Mouse (Mus musculus) small intestine, adult 2 months (tissue): ENCODE data around the gene Fam227b. TPM values are rescaled to one million over a fixed set of nuclear protein-coding genes. Genes with fewer than 3 reads are reported as not detected.

Source experiments
- H3K27ac ChIP-seq: fragments of 200-500 bp; 2 replicates; pipeline ENCODE4 v1.5.1; 2012; ENCODE audit warnings: low read depth, low read length, control low read depth, inconsistent platforms; ENCODE audit not compliant: insufficient read depth
- H3K27me3 ChIP-seq: fragments of 200-500 bp; 2 replicates; pipeline ENCODE4 v1.6.1; 2012; ENCODE audit warnings: mild to moderate bottlenecking, moderate library complexity, low read length, inconsistent platforms; ENCODE audit not compliant: control insufficient read depth, insufficient read depth
- H3K36me3 ChIP-seq: fragments of 200-500 bp; 2 replicates; pipeline ENCODE4 v1.6.1; 2012; ENCODE audit warnings: mild to moderate bottlenecking, low read length, control low read depth, inconsistent platforms; ENCODE audit not compliant: control insufficient read depth, insufficient read depth
- H3K4me1 ChIP-seq: fragments of 200-500 bp; 2 replicates; pipeline ENCODE4 v1.6.1; 2012; ENCODE audit warnings: low read length, inconsistent platforms, mixed read lengths; ENCODE audit not compliant: control insufficient read depth, insufficient read depth, insufficient read length
- H3K4me3 ChIP-seq: fragments of 200-500 bp; 2 replicates; pipeline ENCODE4 v1.5.1; 2012; ENCODE audit warnings: low read depth, mild to moderate bottlenecking, control low read depth, inconsistent platforms, low read length, moderate library complexity
- CTCF ChIP-seq: fragments of 200-500 bp; IDR thresholded peaks from 2 replicates; pipeline ENCODE4 v1.5.1; 2012; ENCODE audit warnings: low read depth, mild to moderate bottlenecking, control low read depth, inconsistent platforms, low read length, moderate library complexity, mixed read lengths; ENCODE audit not compliant: insufficient replicate concordance, insufficient read length; ENCODE audit errors: extremely low read depth
- POLR2A ChIP-seq: fragments of 200-500 bp; IDR thresholded peaks from 2 replicates; pipeline ENCODE4 v1.6.1; 2012; ENCODE audit warnings: low read depth, mild to moderate bottlenecking, control low read depth, inconsistent platforms, low read length, moderate library complexity
- WGBS: fragments of 180-500 bp; shearing (Covaris S2); methylation state at CpG from one replicate; pipeline ENCODE4 v1.1.7; 2018; 5-methylcytosine and 5-hydroxymethylcytosine counted together
- polyA plus RNA-seq: library from polyadenylated mRNA; depleted of rRNA; stranded (reverse); fragments of >200 nt; gene quantifications from 2 replicates; pipeline ENCODE4 v1.2.3, GENCODE M21; 2012

Gene Fam227b
- polyA plus RNA-seq, 1 experiment = not detected

- 58% methylated on average over 3 of the region's 3 CpGs for WGBS
- TF ChIP-seq CTCF (no peak), POLR2A (no peak)
- Histone ChIP-seq H3K4me1 (no peaks in the 10 kb centered on the region), H3K27me3 (no peaks in the 10 kb centered on the region), H3K36me3 (no peaks in the 10 kb centered on the region), H3K4me3 (no peak overlapping the region), H3K27ac (no peak overlapping the region)
Observed at GRCm38 (mm10) chr2:126084326-126084725, 67.5 kb downstream of the Fam227b start.

- TF ChIP-seq POLR2A (no peak), CTCF (no peak)
- H3K27ac ChIP-seq = no peak overlapping the region
- no peaks in the 10 kb centered on the region for H3K27me3 ChIP-seq
- H3K36me3 ChIP-seq = no peaks in the 10 kb centered on the region
- H3K4me1 ChIP-seq = no peaks in the 10 kb centered on the region
- no peak overlapping the region for H3K4me3 ChIP-seq
- 71% methylated on average over 2 of the region's 2 CpGs for WGBS
Observed at GRCm38 (mm10) chr2:126079086-126079485, 72.7 kb downstream of the Fam227b start.

- H3K27ac ChIP-seq = no peak overlapping the region
- no peaks in the 10 kb centered on the region for H3K36me3 ChIP-seq
- no peak overlapping the region for H3K4me3 ChIP-seq
- H3K4me1 ChIP-seq = no peaks in the 10 kb centered on the region
- H3K27me3 ChIP-seq = no peaks in the 10 kb centered on the region
- TF ChIP-seq CTCF = no peak
- TF ChIP-seq POLR2A = no peak
- 85% methylated on average over 6 of the region's 6 CpGs for WGBS
Observed at GRCm38 (mm10) chr2:126076506-126076905, 75.3 kb downstream of the Fam227b start.

- WGBS = 62% methylated on average over 4 of the region's 4 CpGs
- no peak for TF ChIP-seq CTCF
- no peak for TF ChIP-seq POLR2A
Observed at GRCm38 (mm10) chr2:126073744-126074143, 78.1 kb downstream of the Fam227b start.

GRCm38 (mm10) chr2:126069740-126070139, 82.1 kb downstream of the Fam227b start:
- WGBS = 52% methylated on average over 1 of the region's 1 CpGs
- no peak overlapping the region for H3K4me3 ChIP-seq
- no peaks in the 10 kb centered on the region for H3K4me1 ChIP-seq
- TF ChIP-seq POLR2A = no peak
- TF ChIP-seq CTCF = no peak
- no peaks in the 10 kb centered on the region for H3K27me3 ChIP-seq
- no peaks in the 10 kb centered on the region for H3K36me3 ChIP-seq
- no peak overlapping the region for H3K27ac ChIP-seq

More at GRCm38 (mm10) chr2:126073744-126074143, 78.1 kb downstream of the Fam227b start:
- Histone ChIP-seq H3K4me1 (no peaks in the 10 kb centered on the region), H3K27ac (no peak overlapping the region), H3K4me3 (no peak overlapping the region), H3K36me3 (no peaks in the 10 kb centered on the region), H3K27me3 (no peaks in the 10 kb centered on the region)

GRCm38 (mm10) chr2:126065303-126065856, 86.4 kb downstream of the Fam227b start:
- H3K4me1 ChIP-seq = no peaks in the 10 kb centered on the region
- no peaks in the 10 kb centered on the region for H3K27me3 ChIP-seq
- WGBS = 82% methylated on average over 3 of the region's 3 CpGs
- H3K27ac ChIP-seq = no peak overlapping the region
- no peaks in the 10 kb centered on the region for H3K36me3 ChIP-seq
- TF ChIP-seq POLR2A = no peak
- TF ChIP-seq CTCF = no peak
- no peak overlapping the region for H3K4me3 ChIP-seq

- 28% methylated on average over 2 of the region's 2 CpGs for WGBS
- no peak overlapping the region for H3K27ac ChIP-seq
- no peaks in the 10 kb centered on the region for H3K27me3 ChIP-seq
- H3K36me3 ChIP-seq = no peaks in the 10 kb centered on the region
- H3K4me3 ChIP-seq = no peak overlapping the region
- H3K4me1 ChIP-seq = no peaks in the 10 kb centered on the region
- no peak for TF ChIP-seq POLR2A
- TF ChIP-seq CTCF = no peak
Observed at GRCm38 (mm10) chr2:126064814-126065213, 87.0 kb downstream of the Fam227b start.
